Mouse (Mus musculus) c-Kit-positive CD71-positive TER-119-negative erythroid progenitor cells, embryonic 14.5 days (primary cell): ENCODE data around the gene Hoxb1.

Experiments
- DNase-seq: peaks from one replicate; pipeline ENCODE4 v3.0.0-alpha.2; 2013; ENCODE audit warnings: low read depth

Hoxb1 gene

GRCm38 (mm10) chr11:96404016-96404604, 38.6 kb downstream of the Hoxb1 start:
- no peak for DNase-seq

GRCm38 (mm10) chr11:96404831-96405230, 39.3 kb downstream of the Hoxb1 start:
- no peak for DNase-seq

GRCm38 (mm10) chr11:96405541-96405940, 40.0 kb downstream of the Hoxb1 start:
- no peak for DNase-seq

- no peak for DNase-seq
Observed at GRCm38 (mm10) chr11:96407191-96408072, 41.9 kb downstream of the Hoxb1 start.

GRCm38 (mm10) chr11:96408234-96409010, 42.9 kb downstream of the Hoxb1 start:
- DNase-seq: no peak

- no peak for DNase-seq
Observed at GRCm38 (mm10) chr11:96411019-96411418, 45.5 kb downstream of the Hoxb1 start.

GRCm38 (mm10) chr11:96411934-96412333, 46.4 kb downstream of the Hoxb1 start:
- no peak for DNase-seq

GRCm38 (mm10) chr11:96412941-96413491, 47.5 kb downstream of the Hoxb1 start:
- no peak for DNase-seq

- DNase-seq: no peak
Observed at GRCm38 (mm10) chr11:96413527-96413926, 48.0 kb downstream of the Hoxb1 start.

- no peak for DNase-seq
Observed at GRCm38 (mm10) chr11:96414002-96414401, 48.5 kb downstream of the Hoxb1 start.
